Mouse (Mus musculus) brain, adult 2 months (tissue): ENCODE results near the gene D930048N14Rik.

ENCODE experiments used
- DNase-seq: peaks from one replicate; pipeline ENCODE4 v3.0.0; 2011; ENCODE audit warnings: low read depth, low spot score

Gene D930048N14Rik

GRCm38 (mm10) chr11:51702831-51703230, 52.1 kb downstream of the D930048N14Rik start:
- no peak for DNase-seq

DNA sequence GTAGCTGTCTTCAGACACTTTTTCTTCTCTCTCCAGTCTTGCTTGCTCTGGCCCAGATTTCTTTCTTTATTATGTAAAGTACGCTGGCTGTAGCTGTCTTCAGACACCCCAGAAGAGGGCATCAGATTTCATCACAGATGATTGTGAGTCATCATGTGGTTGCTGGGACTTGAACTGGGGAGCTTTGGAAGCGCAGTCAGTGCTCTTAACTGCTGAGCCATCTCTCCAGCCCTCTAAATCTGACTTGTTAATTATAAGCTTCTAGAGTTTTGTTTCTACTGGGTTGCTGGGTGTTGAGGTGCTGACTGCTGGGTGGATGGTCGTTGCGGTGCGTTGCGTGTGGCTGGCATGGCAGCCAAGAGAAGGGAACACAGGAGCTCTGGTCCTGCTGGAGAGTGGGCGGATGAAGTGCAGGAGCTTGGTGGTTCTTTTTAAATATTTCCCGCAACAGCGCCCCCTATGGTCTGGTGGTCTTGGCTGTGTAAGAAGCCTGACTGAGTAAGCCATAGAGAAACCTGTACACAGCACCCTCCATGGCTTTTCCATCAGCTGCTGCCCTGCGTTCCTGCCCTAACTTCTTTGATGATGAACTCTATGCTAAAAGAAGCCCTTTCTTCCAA, 52.7 kb downstream of the D930048N14Rik start:
- peak; percentile 31 for DNase-seq

DNA sequence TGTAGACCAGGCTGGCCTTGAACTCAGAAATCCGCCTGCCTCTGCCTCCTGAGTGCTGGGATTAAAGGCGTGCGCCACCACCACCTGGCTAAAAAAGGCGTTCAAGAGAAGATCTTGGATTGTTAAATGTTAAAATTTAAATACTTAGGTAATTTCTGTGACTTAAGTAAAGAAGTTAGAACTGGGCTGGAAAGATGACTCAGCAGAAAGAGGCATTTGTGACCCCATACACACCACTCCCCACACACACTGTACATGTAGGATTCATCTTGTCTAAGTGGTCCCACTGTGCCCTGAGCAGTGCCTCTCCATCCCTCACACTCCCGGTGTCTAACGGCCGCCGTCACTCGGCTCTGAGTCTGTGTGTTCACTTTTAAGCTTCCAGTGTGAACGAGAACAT, 55.7 kb downstream of the D930048N14Rik start:
- no peak for DNase-seq

DNA sequence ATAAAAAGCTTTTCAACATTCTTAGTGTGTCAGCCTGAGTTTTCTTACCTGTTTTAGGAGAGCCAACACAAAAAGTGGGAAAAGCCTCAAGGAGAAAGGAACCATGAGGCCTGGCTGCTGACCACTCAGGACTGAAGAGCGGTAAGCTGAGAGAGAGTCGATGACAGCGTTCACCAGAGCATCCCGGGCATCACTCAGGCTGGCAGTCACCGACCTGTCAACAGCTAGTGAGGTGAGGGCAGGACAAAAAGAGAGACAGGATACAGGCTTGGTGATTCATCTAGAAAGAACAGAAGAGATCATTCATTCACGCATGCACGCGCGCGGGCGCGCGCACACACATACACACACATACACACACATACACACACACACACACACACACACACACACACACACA, 56.3 kb downstream of the D930048N14Rik start:
- no peak for DNase-seq
